Mouse (Mus musculus): ENCODE data around the gene Plcl1. TPM values are rescaled to one million over a fixed set of nuclear protein-coding genes. Genes with fewer than 3 reads are reported as not detected.
"Not testable (repeated sequence)": the region's sequence is repeated elsewhere in the genome, so short reads cannot be mapped to it uniquely, and the experiment has no call there.

The Plcl1 gene
- polyA plus RNA-seq, 1 experiment from 2014 or later: 4.8 TPM

DNA sequence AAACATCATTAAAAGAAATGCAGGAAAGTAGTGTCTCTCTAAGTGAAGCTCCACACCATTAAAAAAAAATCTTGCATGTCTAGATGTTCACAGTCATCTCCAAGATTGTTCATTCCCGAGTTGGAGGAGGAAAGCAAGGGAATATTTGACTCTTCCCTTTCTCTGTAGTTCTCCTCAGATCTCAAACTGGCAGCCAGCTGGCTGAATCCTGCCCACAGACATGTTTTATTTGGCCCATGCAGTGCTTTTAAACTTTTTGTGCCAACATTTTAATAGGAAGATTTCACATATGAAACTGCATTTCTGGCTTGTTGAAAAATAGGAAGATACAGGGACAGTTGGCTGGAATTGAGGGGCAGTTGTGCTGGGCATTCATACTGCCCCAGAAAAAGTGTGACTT lies 94.2 kb downstream of the Plcl1 start:
- H3K36me3 ChIP-seq (replicated peaks): no peaks in the 10 kb centered on the region
- no peaks in the 10 kb centered on the region for H3K27me3 ChIP-seq (replicated peaks)
- 67% methylated on average over 1 of the region's 1 CpGs for WGBS
- no peak overlapping the region for H3K9ac ChIP-seq
- ATAC-seq (replicated peaks): no peak
- H3K9me3 ChIP-seq: no peaks in the 10 kb centered on the region
- no peak overlapping the region for H3K4me3 ChIP-seq
- H3K27ac ChIP-seq: no peak overlapping the region
- H3K4me1 ChIP-seq: peaks cover 5% of the 10 kb centered on the region
- no peak overlapping the region for H3K4me2 ChIP-seq

GRCm38 (mm10) chr1:55500981-55501682 lies 95.4 kb downstream of the Plcl1 start:
- no peaks in the 10 kb centered on the region for H3K9me3 ChIP-seq
- no peaks in the 10 kb centered on the region for H3K36me3 ChIP-seq (replicated peaks)
- H3K4me1 ChIP-seq: peaks cover 5% of the 10 kb centered on the region
- no peaks in the 10 kb centered on the region for H3K27me3 ChIP-seq (replicated peaks)
- H3K4me2 ChIP-seq: no peak overlapping the region
- WGBS: 32% methylated on average over 2 of the region's 2 CpGs
- no peak overlapping the region for H3K4me3 ChIP-seq
- H3K27ac ChIP-seq: peak overlapping the region; percentile 32; the same call in 1 of the 2 replicates
- peak; percentile 86 for ATAC-seq (replicated peaks)
- no peak overlapping the region for H3K9ac ChIP-seq

GRCm38 (mm10) chr1:55505811-55506210 lies 100.1 kb downstream of the Plcl1 start:
- H3K27ac ChIP-seq: no peak overlapping the region
- H3K27me3 ChIP-seq (replicated peaks): no peaks in the 10 kb centered on the region
- peaks cover 3% of the 10 kb centered on the region for H3K4me1 ChIP-seq
- WGBS: 83% methylated on average over 4 of the region's 4 CpGs
- H3K4me2 ChIP-seq: no peak overlapping the region
- no peak overlapping the region for H3K9ac ChIP-seq
- H3K4me3 ChIP-seq: no peak overlapping the region
- H3K36me3 ChIP-seq (replicated peaks): no peaks in the 10 kb centered on the region
- no peaks in the 10 kb centered on the region for H3K9me3 ChIP-seq
- no peak for ATAC-seq (replicated peaks)

DNA sequence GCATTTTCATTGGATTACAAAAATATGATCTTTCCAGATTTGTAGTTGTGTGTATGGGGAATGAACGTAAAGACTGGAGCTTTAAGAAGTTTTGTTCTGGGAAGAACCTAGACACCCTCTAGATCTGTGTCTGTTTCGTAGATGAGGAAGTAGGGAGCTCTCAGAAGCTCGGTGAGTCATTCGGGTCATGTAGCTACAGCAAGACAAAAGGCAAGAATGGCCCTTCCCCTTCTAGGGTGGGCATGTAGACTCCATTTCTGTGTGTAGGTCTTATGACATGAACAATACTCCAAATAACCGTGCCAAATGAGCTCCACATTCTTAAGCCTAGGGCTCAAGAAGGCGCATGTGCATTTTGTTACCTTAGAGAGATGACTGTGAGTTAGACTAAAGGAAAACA lies 101.3 kb downstream of the Plcl1 start:
- no peaks in the 10 kb centered on the region for H3K27me3 ChIP-seq (replicated peaks)
- no peak overlapping the region for H3K4me3 ChIP-seq
- H3K27ac ChIP-seq: no peak overlapping the region
- no peaks in the 10 kb centered on the region for H3K36me3 ChIP-seq (replicated peaks)
- H3K9me3 ChIP-seq: no peaks in the 10 kb centered on the region
- 76% methylated on average over 6 of the region's 6 CpGs for WGBS
- ATAC-seq (replicated peaks): no peak
- H3K4me2 ChIP-seq: no peak overlapping the region
- H3K9ac ChIP-seq: no peak overlapping the region
- H3K4me1 ChIP-seq: no peaks in the 10 kb centered on the region

DNA sequence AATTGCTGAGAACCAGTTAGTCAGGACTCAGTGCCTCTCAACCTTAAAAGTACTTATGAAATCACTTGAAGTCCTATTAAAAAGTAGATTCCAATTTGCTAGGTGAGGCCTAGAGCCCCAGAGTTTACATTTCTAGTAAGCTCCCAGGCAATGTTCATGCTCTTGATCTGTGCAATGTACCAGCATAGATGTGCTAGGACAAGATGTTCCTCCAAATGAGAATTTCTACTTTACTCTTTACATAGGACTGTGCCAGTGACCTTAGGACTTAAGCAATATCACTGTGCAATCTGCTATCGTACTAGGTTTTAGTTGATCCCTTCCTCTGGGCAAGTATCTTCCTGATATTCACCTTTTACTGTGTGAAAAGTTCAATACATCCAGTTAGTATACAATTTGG lies 103.9 kb downstream of the Plcl1 start:
- 95% methylated on average over 1 of the region's 1 CpGs for WGBS
- no peaks in the 10 kb centered on the region for H3K9me3 ChIP-seq
- ATAC-seq (replicated peaks): no peak
- H3K4me2 ChIP-seq: no peak overlapping the region
- H3K36me3 ChIP-seq (replicated peaks): no peaks in the 10 kb centered on the region
- no peak overlapping the region for H3K4me3 ChIP-seq
- H3K27me3 ChIP-seq (replicated peaks): no peaks in the 10 kb centered on the region
- no peaks in the 10 kb centered on the region for H3K4me1 ChIP-seq
- no peak overlapping the region for H3K9ac ChIP-seq
- no peak overlapping the region for H3K27ac ChIP-seq

GRCm38 (mm10) chr1:55512165-55512564 lies 106.4 kb downstream of the Plcl1 start:
- ATAC-seq (replicated peaks): no peak
- no peaks in the 10 kb centered on the region for H3K4me1 ChIP-seq
- no peak overlapping the region for H3K27ac ChIP-seq
- no peak overlapping the region for H3K4me2 ChIP-seq
- no peaks in the 10 kb centered on the region for H3K9me3 ChIP-seq
- no peak overlapping the region for H3K9ac ChIP-seq
- no peak overlapping the region for H3K4me3 ChIP-seq
- WGBS: 80% methylated on average over 3 of the region's 3 CpGs
- H3K36me3 ChIP-seq (replicated peaks): no peaks in the 10 kb centered on the region
- no peaks in the 10 kb centered on the region for H3K27me3 ChIP-seq (replicated peaks)

- not testable (repeated sequence) for H3K9ac ChIP-seq; H3K4me1 ChIP-seq; H3K36me3 ChIP-seq (replicated peaks); H3K27ac ChIP-seq; ATAC-seq (replicated peaks); H3K4me2 ChIP-seq; H3K27me3 ChIP-seq (replicated peaks); H3K9me3 ChIP-seq; H3K4me3 ChIP-seq
- 88% methylated on average over 2 of the region's 2 CpGs for WGBS
Observed at GRCm38 (mm10) chr1:55512799-55513198, 107.1 kb downstream of the Plcl1 start.

DNA sequence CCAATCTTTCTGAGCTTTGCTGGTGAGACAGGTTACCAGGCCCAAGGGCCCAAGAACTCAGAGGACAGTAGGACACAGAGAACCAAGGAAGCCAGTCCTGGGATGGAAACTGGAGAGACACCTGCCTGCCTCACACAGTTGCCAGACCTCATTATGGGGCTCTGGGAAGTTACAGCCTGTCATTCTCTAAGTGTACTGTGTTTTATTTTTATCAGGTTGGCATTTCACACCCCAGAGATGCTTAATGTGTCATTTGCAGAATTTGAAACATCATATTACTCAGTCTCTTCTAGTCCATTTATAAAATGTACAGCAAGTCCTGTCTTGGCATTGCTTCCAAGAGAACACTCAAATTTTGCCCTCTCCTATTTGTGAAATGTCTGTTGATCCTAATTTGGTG lies 111.5 kb downstream of the Plcl1 start:
- no peaks in the 10 kb centered on the region for H3K4me1 ChIP-seq
- H3K27ac ChIP-seq: no peak overlapping the region
- H3K9me3 ChIP-seq: no peaks in the 10 kb centered on the region
- H3K4me2 ChIP-seq: no peak overlapping the region
- H3K27me3 ChIP-seq (replicated peaks): no peaks in the 10 kb centered on the region
- no peak for ATAC-seq (replicated peaks)
- no peaks in the 10 kb centered on the region for H3K36me3 ChIP-seq (replicated peaks)
- no peak overlapping the region for H3K9ac ChIP-seq
- H3K4me3 ChIP-seq: no peak overlapping the region

DNA sequence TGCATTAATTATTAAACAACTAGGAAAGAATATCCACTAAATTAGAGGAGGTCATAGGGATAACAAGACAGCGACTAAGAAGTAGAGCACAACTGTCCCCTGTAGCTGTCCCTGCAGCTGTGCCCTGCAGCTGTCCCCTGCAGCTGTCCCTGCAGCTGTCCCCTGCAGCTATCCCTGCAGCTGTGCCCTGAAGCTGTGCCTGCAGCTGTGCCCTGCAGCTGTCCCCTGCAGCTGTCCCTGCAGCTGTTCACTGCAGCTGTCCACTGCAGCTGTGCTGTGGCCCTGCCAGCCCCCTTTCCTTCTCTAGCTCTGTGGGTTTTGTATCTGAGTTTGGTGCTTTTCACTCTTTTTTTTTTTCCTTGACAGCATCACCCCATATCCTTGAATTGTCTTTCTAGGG lies 118.2 kb downstream of the Plcl1 start:
- no peak overlapping the region for H3K9ac ChIP-seq
- H3K36me3 ChIP-seq (replicated peaks): no peaks in the 10 kb centered on the region
- no peaks in the 10 kb centered on the region for H3K4me1 ChIP-seq
- 76% methylated on average over 1 of the region's 1 CpGs for WGBS
- H3K27me3 ChIP-seq (replicated peaks): no peaks in the 10 kb centered on the region
- H3K9me3 ChIP-seq: no peaks in the 10 kb centered on the region
- H3K4me2 ChIP-seq: no peak overlapping the region
- H3K27ac ChIP-seq: no peak overlapping the region
- ATAC-seq (replicated peaks): no peak
- H3K4me3 ChIP-seq: no peak overlapping the region

GRCm38 (mm10) chr1:55525100-55525499 lies 119.4 kb downstream of the Plcl1 start:
- no peaks in the 10 kb centered on the region for H3K36me3 ChIP-seq (replicated peaks)
- H3K27me3 ChIP-seq (replicated peaks): no peaks in the 10 kb centered on the region
- WGBS: 83% methylated on average over 5 of the region's 5 CpGs
- no peak overlapping the region for H3K9ac ChIP-seq
- H3K4me2 ChIP-seq: no peak overlapping the region
- no peaks in the 10 kb centered on the region for H3K9me3 ChIP-seq
- H3K27ac ChIP-seq: no peak overlapping the region
- H3K4me3 ChIP-seq: no peak overlapping the region
- no peak for ATAC-seq (replicated peaks)
- H3K4me1 ChIP-seq: no peaks in the 10 kb centered on the region

DNA sequence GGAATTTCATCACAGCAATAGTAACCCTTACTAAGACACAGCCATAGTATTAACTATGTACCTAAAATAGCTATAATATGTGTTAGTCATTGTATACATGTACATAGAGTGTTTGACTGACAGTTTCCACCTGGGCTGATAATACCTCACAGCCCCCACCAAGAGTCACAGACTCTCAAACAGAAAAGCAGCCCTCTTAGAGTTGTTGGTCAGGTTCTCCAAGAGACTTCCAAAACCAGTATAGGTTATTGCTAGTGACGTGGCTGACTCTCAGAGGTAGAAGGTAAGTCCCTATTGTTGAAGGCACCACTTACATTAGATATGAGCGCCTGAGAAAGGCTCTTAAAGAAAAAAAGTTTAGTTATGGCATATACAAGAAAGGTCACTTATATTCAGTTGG lies 120.0 kb downstream of the Plcl1 start:
- Histone ChIP-seq H3K9me3 (no peaks in the 10 kb centered on the region), H3K9ac (no peak overlapping the region), H3K4me2 (no peak overlapping the region), H3K4me1 (no peaks in the 10 kb centered on the region), H3K4me3 (no peak overlapping the region), H3K27me3 (replicated peaks) (no peaks in the 10 kb centered on the region), H3K36me3 (replicated peaks) (no peaks in the 10 kb centered on the region), H3K27ac (no peak overlapping the region)
- no peak for ATAC-seq (replicated peaks)
- 95% methylated on average over 2 of the region's 2 CpGs for WGBS

DNA sequence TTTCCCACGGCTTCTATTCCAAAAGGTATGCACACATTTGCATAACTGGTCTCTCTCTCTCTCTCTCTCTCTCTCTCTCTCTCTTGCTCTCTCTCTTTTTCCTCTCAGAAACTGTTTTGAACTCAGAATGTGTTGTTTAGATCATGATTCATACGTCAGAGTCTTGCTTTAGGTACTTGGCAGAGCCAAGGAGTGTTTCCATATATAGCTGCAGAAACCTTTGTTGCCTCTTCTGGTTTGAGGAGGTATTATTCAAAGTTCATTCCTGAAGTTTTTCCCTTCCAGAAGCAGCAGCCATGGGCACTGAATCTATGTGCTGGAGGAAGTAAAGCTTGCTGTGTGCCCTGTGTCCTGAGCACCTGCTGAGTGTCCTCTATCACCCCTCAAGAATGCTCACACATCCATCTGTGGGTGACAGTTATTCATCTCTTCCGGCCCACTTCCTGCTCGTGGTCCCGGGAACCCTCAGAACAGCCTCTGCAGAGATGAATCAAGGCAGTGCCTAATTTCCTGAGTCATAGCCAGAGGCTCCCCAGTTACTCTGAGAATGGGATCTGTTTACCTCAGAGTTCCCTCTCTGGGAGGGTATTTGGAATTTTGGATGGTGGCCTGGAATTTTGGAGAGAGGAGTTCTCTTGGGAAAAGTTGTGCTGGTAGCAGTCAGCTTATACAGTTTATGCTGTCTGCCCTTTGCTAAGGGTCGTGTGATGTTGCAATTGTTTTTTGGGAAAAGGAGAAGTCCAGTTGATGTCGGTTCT lies 123.0 kb downstream of the Plcl1 start:
- no peak overlapping the region for H3K4me2 ChIP-seq
- no peak for ATAC-seq (replicated peaks)
- H3K4me3 ChIP-seq: no peak overlapping the region
- no peaks in the 10 kb centered on the region for H3K27me3 ChIP-seq (replicated peaks)
- no peak overlapping the region for H3K9ac ChIP-seq
- H3K36me3 ChIP-seq (replicated peaks): no peaks in the 10 kb centered on the region
- H3K9me3 ChIP-seq: no peaks in the 10 kb centered on the region
- no peak overlapping the region for H3K27ac ChIP-seq
- 70% methylated on average over 7 of the region's 7 CpGs for WGBS
- H3K4me1 ChIP-seq: no peaks in the 10 kb centered on the region

- H3K27ac ChIP-seq: no peak overlapping the region
- no peaks in the 10 kb centered on the region for H3K4me1 ChIP-seq
- H3K9ac ChIP-seq: no peak overlapping the region
- 94% methylated on average over 1 of the region's 1 CpGs for WGBS
- H3K36me3 ChIP-seq (replicated peaks): no peaks in the 10 kb centered on the region
- H3K4me2 ChIP-seq: no peak overlapping the region
- ATAC-seq (replicated peaks): no peak
- H3K27me3 ChIP-seq (replicated peaks): no peaks in the 10 kb centered on the region
- no peak overlapping the region for H3K4me3 ChIP-seq
- H3K9me3 ChIP-seq: no peaks in the 10 kb centered on the region
Observed at GRCm38 (mm10) chr1:55533823-55534222, 128.1 kb downstream of the Plcl1 start.

Data from midbrain, embryonic 15.5 days (tissue).